Mouse (Mus musculus): ENCODE results near the gene Dmap1.

DNA sequence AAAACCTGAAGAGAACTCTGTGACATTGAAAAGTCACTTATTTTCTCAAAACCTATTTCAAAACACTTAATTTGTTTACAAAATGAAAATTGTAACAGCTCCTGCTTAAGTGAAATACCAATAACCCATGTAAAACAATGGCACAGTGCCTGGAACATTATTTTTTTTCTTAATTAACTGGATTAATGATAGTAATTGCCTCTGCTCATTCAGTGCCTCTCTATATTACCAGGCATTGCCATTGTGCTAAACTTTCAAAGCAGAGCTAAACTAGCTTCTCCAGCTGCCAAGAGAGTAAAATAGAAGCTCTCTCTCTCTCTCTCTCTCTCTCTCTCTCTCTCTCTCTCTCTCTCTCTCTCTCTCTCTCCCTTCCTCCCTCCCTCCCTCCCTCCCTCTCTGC is 390 bp upstream of the Dmap1 start:
- TF ChIP-seq CTCF (IDR thresholded peaks at IDR 0.05; ENCODE audit: insufficient read depth, low read depth, low read length) (no peak), POLR2A (IDR thresholded peaks at IDR 0.05; ENCODE audit: insufficient read depth, low read depth, low read length) (no peak)

Measured in olfactory bulb, adult 2 months (tissue).